Mouse (Mus musculus) liver, embryonic 14.5 days (tissue): ENCODE measurements at regions not wholly inside any gene's neighbourhood (a gene's known extent, or its start where the extent isn't known, plus 50 kb on each side); places are given as distances from the start of the nearest gene placed in this dataset.

ENCODE experiments used
- CTCF ChIP-seq: IDR thresholded peaks from 2 replicates; pipeline ENCODE4 v1.5.1; 2016; ENCODE audit warnings: antibody characterized with exemption, low read depth, control low read depth
- EP300 ChIP-seq: IDR thresholded peaks from 2 replicates; pipeline ENCODE4 v1.6.1; 2016; ENCODE audit warnings: antibody characterized with exemption, low read depth

DNA sequence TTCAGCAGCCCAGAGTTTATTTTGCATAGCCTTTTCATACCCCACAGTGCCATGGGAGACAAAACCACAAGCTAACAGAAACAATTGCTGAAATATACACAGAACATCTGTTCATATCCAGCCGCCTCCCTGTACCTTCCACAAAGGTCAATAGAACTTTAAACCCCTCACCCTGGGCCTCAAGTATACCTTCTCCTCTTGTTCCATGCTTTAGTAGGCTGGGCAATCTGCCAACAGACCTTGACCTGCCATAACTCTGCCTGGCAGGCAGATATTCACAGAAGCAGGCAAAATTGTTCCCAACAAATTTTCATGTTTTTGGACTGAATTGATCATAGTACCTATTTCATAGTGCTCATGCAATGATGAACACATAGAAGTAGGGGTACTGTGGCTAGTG lies 279.6 kb downstream of the Gm7489 start:
- no peak for TF ChIP-seq CTCF
- TF ChIP-seq EP300, result no peak
